Mouse (Mus musculus): ENCODE measurements at regions not wholly inside any gene's neighbourhood (a gene's known extent, or its start where the extent isn't known, plus 50 kb on each side); places are given as distances from the start of the nearest gene placed in this dataset.

DNA sequence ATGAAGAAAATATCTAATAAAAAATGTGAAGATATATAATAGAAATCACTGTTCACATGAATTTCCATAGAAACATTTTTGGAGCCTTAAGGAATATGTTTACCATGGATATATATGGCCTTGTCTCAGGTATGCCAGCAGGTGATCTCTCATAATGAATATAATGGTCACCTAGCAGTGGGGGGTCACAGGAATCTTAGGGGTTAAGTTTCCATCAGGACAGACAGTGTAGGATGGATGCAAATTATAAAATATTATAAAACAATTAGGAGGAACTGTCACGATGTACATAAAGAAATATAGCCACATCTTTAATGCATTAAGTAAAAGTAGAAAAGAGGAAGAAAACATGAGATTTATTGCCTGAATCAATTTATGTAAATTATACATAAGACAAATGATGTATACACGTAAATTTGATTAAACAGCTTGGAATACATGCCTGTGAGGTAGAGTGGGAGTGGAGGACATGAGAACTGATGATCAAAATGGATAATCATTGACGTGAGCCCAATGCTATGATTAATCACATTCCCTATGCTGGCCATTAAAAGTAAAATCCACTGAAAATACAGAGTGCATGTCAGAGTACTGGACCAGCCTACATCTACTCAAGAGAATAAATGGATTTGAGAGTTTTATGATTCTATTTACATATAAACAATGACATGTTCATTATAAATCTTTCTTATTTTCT is 693.0 kb upstream of the Gpc5 start:
- no peak for DNase-seq (ENCODE audit: low read depth, low spot score)

DNA sequence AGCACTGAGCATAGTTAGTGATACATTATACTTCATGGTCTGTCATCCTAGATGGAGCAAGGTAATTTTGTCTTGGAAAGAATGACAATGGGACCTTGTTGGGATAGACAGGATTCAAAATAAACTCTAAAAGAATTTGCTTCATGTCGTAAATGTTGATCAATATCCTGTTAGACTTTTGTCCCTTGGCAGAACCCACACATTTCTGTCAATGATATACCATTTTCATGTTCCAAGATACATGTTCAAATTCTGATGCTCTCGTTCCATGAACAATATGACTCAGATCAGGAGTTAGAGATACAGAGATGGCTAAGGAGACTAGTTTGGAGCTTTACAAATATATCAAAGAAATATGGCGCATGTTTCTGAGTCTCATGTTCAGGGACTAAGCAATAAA is 673.2 kb upstream of the Gpc5 start:
- DNase-seq (ENCODE audit: low read depth, low spot score) = no peak

DNA sequence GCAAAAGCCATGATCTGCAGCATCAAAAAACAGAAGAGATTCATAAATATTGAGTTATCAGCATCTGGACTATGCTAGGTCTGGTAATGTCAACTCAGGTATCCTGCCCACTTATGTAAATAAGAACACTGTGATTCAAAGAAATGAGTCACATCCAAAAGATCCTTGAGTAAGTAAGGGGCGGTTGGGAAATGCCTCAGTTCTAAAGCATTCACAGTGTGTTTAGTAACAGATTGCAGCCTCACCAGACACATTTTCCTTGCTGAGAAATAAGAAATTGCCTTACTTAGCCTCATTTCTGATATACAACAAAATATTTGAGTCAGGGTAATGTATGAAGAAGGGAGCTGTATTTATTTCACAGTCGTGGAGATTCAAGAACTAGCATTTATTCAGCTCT is 666.5 kb upstream of the Gpc5 start:
- peak; percentile 59 for DNase-seq (ENCODE audit: low read depth, low spot score)

Measured in brain, adult 2 months (tissue).